Mouse (Mus musculus) left cerebral cortex, postnatal 36 days (tissue): ENCODE measurements around the gene Nmur1. TPM values are rescaled to one million over a fixed set of nuclear protein-coding genes. Genes with fewer than 3 reads are reported as not detected.
"Not testable (repeated sequence)": the region's sequence is repeated elsewhere in the genome, so short reads cannot be mapped to it uniquely, and the experiment has no call there.

Source experiments
- DNase-seq, 2 experiments: peaks; one replicate each; pipeline ENCODE4 v3.0.0; 2021 to 2022; ENCODE audit warnings: low spot score in 2 of 2, mixed read lengths in 1 of 2
- intact Hi-C: fragments of 180-260 bp; cut with DNase I; formaldehyde crosslinking; loops from one replicate; pipeline ENCODE4 v1.15.1; 2025
- total RNA-seq, 2 experiments: library from RNA; stranded (reverse); gene quantifications; 2 replicates each; pipeline ENCODE4 v1.2.3; 2021

Gene Nmur1
- not detected for total RNA-seq

- intact Hi-C loops, result no loop called here
- no peak for DNase-seq
These were observed at the start of gene Nmur1, which contains the start of gene Tex44 for GRCm38 (mm10) chr1:86426128-86426527. Gene Nmur1 (minus strand): TSS chr1:86426228. Gene Tex44 (plus strand): TSS chr1:86426329.

GRCm38 (mm10) chr1:86473109-86473760 lies 47.2 kb upstream of the Nmur1 start:
- DNase-seq, result no peak
- intact Hi-C loops, result no loop called here

GRCm38 (mm10) chr1:86472197-86472952 lies 46.3 kb upstream of the Nmur1 start:
- intact Hi-C loops, result no loop called here
- DNase-seq, result peak; percentile 37 to 43

- intact Hi-C loops, DNase-seq: not testable (repeated sequence)
These were observed 45.5 kb upstream of the Nmur1 start for GRCm38 (mm10) chr1:86471504-86471961.

GRCm38 (mm10) chr1:86470519-86471181 lies 44.6 kb upstream of the Nmur1 start:
- intact Hi-C loops, result no loop called here
- DNase-seq, result peak; percentile 59 to 67

- no peak for DNase-seq
- intact Hi-C loops, result no loop called here
These were observed 43.8 kb upstream of the Nmur1 start for GRCm38 (mm10) chr1:86469876-86470275.

- DNase-seq, result no peak
- intact Hi-C loops, result no loop called here
These were observed 41.4 kb upstream of the Nmur1 start for GRCm38 (mm10) chr1:86467416-86467815.

GRCm38 (mm10) chr1:86464875-86465224 lies 38.8 kb upstream of the Nmur1 start:
- intact Hi-C loops, result no loop called here
- no peak for DNase-seq

- intact Hi-C loops, result no loop called here
These were observed 38.3 kb upstream of the Nmur1 start for GRCm38 (mm10) chr1:86464223-86464874.

GRCm38 (mm10) chr1:86459371-86459770 lies 33.3 kb upstream of the Nmur1 start:
- intact Hi-C loops, result no loop called here
- DNase-seq, result no peak

More at GRCm38 (mm10) chr1:86464223-86464874, 38.3 kb upstream of the Nmur1 start:
- DNase-seq, result no peak

- intact Hi-C loops, result no loop called here
These were observed 31.0 kb upstream of the Nmur1 start for GRCm38 (mm10) chr1:86456892-86457581.

GRCm38 (mm10) chr1:86452713-86453112 lies 26.7 kb upstream of the Nmur1 start:
- intact Hi-C loops, result no loop called here
- no peak for DNase-seq

More at GRCm38 (mm10) chr1:86456892-86457581, 31.0 kb upstream of the Nmur1 start:
- no peak for DNase-seq

- intact Hi-C loops, result no loop called here
- DNase-seq, result no peak
These were observed 23.9 kb upstream of the Nmur1 start for GRCm38 (mm10) chr1:86449966-86450365.

GRCm38 (mm10) chr1:86448272-86448671 lies 22.2 kb upstream of the Nmur1 start:
- no peak for DNase-seq
- intact Hi-C loops, result no loop called here

- intact Hi-C loops, result no loop called here
- DNase-seq, result no peak
These were observed 21.7 kb upstream of the Nmur1 start for GRCm38 (mm10) chr1:86447596-86448171.

GRCm38 (mm10) chr1:86443386-86444172 lies 17.6 kb upstream of the Nmur1 start:
- DNase-seq, result no peak
- intact Hi-C loops, result no loop called here

GRCm38 (mm10) chr1:86442832-86443231 lies 16.8 kb upstream of the Nmur1 start:
- DNase-seq, result no peak
- intact Hi-C loops, result loop anchor here (1.0 kb wide), 1 partner anchor 44 kb away; no protein-coding TSS in a partner anchor
